Mouse (Mus musculus): ENCODE results near the gene Jak3.

The Jak3 gene

DNA sequence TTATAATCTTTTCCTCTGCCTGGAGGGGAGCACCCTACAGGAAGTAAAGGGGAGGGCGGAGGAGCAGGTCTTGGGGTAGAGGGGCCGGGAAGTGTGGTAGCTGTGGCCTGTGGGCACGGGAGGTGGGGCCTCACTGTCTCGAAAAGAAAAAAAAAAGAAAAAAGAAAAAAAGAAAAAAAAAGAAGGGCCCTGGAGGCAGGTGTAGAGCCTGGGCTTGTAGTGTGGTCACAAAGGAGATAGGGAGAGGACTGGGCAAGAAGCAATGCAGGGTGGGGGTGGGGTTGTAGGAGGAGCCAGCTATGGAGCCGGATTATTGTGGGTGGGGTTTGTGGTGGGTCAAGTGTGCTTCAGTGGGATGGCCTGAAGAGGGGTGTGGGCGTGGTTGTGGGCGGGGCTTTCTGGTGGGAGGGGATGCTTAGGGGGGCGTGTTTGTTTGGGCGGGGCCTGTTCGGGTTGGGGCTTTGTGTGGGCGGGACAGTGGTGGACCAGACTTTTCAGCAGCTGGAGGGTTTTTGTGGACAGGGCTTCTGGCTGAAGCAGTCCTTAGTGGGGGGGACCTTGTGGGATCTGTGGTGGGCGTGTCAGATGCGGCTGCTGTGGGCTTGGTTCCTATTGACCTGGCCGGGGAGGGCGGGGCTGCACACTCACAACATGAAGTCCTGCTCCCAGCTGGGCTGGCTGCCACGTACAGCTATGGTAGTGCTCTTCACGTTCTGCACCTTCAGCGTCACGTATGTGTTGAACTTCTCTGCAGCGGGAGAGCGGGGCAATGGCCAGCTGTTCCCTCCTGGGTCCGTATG lies 10.6 kb upstream of the Jak3 start:
- DNase-seq (ENCODE audit: low spot score), result no peak

DNA sequence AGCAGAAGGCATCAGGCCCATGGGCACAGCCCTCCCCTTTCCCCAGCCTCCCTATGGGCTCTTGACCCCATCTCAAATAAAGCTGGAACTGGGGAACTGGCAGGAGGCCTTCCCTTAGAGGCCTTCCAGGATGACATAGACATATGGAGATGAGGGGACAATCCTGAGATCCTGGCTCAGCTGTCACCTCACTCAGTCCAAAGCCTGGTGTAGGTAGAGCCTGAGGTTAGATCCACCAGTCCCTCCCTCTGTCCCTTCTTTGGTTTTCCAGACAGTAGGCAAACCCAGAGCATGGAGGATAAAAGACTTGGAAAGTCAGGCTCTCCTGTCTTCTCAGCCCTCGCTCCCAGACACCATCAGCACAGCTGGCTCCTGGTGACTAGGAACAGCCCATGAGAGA lies 9.2 kb upstream of the Jak3 start:
- no peak for DNase-seq (ENCODE audit: low spot score)

DNA sequence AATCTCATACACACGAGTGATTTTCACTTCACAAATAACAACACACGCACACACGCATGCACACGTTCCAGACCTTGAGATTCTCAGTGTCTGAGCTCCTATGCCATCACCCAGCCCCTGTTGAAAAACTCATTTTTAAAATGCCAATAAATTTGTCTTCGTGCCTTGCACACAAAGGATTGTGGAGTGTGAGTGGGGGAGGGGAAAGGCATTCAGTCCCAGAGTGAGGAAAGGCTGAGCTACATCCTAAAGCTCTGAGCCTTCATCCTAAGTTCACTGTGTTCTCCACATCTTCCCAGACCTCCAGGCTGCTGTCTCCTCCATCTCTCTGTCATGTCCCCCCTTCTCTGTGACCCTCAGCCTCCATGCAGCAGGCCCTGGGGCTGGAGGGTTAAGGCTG lies 8.8 kb upstream of the Jak3 start:
- DNase-seq (ENCODE audit: low spot score), result no peak

DNA sequence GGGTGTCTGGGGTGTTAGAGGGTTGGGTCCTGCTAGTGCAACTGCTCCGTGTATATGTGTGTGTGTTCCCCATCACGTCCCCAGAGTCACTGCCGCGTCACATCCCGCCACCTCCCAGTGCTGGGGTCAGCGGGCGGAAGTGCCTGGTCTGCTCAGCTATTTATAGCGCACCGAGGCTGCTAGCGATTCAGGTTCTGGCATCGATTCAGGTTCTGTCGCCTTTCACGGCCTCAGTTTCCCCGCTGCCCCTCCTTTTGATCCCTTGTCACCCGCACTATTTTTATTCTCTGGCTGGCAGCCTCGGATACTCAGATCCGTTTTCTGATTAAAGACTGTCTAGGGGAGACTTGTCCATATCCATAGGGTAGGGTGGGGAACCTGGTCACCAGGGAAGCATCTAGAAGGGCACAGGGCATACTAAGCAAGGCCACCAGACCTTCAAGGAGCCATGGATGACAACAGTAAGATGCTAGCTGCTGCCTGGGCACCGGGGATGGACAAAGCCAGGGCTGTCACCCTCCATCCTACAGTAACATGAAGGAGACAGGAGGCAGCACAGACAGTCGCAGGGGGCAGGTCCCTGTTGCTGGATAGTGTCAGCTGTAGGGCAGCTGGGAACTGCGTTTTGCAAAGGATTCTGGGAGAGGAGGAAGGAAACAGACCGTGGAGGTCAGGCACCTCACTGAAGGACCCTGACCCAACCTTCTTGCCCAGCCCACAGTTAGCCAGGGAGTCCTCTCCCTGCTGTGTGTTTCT lies 7.7 kb upstream of the Jak3 start:
- DNase-seq (ENCODE audit: low spot score), result no peak

DNA sequence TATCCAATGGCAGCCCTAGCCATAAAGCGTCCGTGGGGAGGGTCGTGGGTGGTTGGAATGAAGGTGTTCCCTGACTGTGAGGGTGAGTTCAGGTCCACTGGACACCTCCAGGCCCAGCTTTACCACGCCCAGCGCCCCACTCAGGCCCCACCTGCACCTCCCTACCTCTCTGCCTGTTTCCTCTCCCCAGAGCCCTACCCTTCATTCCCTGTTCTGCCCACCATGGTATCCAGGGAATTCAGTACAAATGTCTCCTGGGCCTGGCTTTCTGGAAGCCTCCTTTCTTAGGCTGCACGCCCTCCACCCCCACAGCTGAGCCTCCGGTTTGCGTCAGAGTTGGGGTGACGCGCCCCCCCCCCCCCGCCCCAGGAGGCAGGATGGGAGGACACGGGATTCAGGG lies 5.9 kb upstream of the Jak3 start:
- no peak for DNase-seq (ENCODE audit: low spot score)

DNA sequence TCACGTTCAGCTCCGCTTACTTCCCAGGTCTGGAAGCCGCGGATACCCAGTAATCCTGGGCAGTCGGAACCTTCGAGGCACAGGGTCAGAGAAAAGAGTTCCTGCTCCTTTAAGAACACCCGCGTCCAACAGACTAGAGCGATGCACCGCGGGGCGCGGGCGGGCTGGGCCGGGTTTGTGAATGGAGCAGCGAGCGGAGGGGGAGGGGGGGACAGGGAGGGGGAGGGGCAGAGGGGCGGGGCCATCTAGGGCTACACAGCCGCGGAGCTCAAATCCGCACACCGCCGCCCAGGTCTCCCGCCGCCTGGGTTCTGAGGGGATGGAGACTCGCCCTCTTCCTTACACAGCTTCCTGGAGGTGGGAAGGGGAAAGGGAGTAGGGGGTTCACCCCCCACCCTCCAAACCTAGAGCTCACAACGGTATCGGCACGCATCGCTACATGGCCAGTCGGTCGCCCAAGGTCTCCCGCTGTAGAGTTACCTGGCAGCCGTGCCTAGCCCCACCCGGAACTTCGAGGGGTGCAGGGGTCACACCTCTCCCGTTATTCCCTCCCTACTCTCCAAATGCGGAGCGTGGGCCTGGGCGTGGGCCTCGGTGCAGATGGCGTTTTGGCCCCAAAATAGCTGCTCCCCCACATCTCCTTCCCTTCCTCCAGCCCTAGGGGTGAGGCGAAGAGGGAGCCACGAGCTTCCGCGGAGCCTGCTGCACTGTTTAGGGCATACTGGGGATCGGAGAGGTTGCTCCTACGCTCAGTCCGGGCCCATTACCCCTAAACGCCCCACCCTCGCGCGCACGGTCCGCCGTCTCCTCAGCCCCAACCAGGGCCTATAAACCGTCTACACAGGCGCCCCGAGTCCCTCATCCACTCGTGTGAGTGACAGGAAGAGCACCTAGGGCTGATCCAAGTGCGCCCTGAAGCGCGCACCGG lies 5.2 kb upstream of the Jak3 start:
- DNase-seq (ENCODE audit: low spot score), result peak; percentile 61

DNA sequence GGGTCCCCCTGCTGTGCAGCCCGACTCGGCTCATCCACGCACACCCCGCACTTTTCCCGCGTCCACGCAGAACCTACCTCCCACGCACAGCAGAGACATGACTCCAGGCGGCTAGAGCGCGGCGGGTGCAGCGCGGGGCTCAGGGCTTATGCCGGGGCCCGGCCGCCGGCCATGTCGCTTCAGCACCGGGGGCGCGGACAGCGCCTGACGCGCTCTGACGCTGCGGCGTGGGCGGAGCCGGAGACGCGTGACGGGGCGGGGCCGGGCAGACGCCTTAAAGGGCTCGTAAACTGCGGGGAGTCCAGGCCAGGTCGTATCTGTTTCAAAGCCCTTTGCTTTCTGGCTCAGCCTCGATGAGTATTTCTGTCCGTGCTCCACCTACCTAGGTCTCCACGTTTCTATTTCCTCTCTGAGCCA lies 4.5 kb upstream of the Jak3 start, which contains the start of gene Unc13a:
Gene Unc13a (minus strand): TSS at position 209 of the 417 bp plus-strand sequence.
- peak; percentile 83 for DNase-seq (ENCODE audit: low spot score)

DNA sequence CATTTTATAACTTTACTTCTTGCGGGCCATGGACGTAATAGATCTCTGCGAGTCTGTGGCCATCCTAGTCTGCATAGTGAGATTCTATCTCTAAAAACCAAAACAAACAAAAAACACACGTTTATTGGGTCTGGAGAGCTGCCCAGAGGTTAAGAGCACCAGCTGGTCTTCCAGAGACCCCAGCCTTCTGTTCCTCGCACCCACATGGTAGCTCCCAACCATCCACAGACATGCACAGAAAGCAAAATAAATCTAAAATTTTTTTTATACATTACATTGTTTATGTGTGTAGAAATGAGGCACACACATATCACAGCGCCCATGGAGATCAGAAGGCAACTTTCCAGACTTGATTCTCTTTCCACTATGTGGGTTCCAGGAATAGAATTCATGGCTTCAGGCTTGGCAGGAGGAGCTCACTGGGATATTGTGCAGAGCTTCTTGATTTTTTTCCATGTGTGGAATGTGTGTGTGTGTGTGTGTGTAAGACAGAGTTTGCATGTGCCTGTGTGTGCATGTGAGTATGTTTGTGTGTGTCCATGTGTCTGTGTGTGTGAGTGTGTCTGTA lies 3.8 kb upstream of the Jak3 start:
- DNase-seq (ENCODE audit: low spot score), result peak; percentile 45

DNA sequence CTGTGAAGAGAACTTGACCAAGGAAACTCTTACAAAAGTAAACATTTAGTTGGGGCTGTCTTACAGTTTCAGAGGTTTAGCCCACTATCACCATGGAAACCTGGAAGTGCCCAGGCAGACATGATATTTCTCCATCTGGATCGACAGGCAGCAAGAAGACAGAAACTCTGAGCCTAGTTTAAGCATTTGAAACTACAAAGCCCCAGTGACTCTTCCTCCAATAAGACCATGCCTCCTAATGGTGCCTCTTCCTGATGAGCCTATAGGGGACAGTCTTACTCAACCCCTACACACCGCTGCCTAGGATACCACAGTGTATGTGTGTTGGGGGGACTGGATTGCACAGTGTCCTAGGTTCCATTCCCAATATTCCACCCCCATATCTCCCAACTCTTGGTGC lies 2.0 kb upstream of the Jak3 start:
- DNase-seq (ENCODE audit: low spot score), result peak; percentile 18

DNA sequence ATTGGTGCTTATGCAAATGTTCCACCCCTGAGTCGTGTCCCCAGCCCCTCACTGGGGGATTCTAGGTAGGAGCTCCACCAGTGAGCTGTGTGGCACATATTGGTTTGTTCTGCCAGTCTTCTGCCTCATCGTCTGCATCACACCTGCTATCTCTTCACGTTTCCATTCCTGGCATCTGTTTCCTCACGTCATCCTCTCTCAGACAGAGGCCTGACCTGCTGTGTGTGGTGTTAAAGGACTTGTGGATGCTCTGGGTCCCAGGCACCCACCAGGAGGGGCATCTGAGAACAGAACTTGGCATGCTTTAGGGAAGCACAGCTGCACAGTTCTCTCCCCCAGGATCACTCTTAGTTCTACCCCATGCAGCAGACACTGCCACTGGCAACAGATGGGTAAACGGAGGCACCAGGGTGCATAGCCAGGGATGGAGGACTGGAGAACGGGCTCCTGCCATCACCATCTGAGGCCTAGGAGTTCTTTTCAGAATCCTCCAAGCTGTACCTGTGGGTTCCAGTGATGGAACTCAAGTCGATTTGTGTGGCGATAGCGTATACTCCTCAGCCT lies 558 bp upstream of the Jak3 start:
- DNase-seq (ENCODE audit: low spot score), result no peak

DNA sequence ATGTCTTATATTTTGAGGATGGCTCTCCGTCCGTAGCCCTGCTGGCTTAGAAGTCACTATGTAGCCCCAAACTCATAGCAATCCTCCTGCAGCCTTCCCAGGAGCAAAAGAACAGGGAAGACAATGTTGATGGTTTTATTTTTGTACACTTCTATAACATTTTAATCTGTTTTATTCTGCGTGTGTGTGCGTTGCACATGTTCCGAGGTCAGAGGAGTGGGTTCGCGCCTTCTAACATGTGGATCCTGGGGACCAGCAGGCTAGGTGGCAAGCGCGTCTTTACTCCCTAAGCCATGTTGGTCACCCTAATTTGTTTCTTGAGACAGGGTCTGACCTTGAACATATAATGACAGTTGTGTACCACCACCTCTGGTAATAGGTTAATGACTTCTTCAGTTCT lies 707 bp downstream of the Jak3 start:
- no peak for DNase-seq (ENCODE audit: low spot score)

DNA sequence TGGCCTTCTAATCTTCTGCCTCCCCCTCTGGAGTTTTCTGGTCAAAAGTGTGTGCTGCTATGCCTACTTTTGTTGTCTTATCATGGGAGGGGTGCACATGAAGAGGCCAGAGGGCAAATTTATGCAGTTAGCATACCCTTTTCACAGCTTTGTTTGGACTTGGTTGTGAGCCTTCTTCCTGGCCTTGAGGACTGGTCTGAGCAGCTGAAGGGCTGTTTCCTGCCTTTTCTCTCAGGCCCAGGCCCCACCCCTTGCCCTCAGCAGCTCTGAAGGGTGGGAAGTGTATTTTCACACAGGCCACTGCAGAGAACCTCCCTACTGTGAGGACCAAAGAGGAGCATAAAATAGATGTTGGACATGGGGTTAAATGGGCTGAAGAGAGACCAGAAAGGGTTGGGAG lies 1.5 kb downstream of the Jak3 start:
- DNase-seq (ENCODE audit: low spot score), result no peak

DNA sequence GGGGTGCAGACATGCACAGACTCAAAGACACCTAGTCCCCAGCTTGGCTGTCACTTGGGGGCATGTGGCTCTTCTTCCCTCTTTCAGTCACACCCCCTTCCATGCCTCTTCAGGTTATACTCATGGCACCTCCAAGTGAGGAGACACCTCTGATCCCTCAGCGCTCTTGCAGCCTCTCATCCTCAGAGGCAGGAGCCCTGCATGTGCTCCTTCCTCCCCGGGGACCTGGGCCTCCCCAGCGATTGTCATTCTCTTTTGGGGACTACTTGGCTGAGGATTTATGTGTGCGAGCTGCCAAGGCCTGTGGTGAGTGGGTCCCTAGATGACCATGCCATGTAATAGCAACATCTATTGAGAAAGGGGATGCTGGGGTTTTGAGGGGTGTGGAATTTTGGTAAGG lies 2.1 kb downstream of the Jak3 start:
- no peak for DNase-seq (ENCODE audit: low spot score)

DNA sequence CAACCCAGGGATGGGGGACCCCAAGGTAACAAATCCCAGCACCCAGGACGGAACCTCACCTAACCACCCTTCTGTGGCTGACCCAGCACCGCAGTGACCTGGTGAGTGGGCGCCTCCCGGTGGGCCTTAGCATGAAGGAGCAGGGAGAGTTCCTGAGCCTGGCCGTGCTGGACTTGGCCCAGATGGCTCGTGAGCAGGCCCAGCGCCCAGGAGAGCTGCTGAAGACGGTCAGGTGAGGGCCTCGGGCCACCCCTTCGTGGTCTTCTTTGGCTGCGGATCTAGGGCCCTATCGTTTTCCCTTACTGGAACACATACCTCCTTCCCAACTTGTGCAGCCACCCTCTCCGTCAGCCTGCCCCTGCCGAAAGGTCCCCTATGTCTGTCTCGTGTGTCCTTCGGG lies 3.0 kb downstream of the Jak3 start:
- no peak for DNase-seq (ENCODE audit: low spot score)

DNA sequence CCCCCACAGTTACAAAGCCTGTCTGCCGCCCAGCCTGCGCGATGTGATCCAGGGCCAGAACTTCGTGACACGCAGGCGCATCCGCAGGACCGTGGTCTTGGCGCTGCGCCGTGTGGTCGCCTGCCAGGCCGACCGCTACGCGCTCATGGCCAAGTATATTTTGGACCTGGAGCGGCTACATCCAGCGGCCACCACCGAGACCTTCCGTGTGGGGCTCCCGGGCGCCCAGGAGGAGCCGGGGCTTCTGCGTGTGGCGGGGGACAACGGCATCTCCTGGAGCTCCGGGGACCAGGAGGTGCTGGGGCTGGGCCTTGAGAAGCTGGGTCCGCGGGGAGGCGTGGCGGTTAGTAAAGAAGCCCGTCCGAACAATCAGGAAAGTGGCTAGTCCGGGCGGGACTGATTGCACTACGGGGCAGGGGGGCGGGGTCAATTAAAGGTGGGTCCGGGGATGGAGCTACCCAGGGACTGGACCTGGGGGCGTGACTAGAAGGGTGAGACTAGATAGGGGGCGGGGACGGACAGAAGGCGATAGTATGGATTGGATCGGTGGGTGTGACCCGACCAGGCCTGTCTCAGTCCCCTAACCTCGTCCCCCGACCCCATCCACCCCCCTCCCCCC lies 3.6 kb downstream of the Jak3 start:
- DNase-seq (ENCODE audit: low spot score), result no peak

DNA sequence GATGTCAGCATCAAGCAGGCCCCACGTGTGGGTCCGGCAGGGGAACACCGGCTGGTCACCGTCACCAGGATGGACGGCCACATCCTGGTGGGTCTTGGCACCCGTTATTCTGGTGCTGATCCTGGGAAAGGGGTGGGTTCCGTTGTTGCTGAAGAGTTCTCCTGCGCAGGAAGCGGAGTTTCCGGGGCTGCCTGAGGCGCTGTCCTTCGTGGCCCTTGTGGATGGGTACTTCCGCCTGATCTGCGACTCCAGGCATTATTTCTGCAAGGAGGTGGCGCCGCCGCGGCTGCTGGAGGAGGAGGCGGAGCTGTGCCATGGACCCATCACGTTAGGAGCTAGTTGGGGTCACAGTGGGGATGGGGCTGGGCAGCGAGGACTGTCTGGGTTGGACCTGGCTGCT lies 4.4 kb downstream of the Jak3 start:
- no peak for DNase-seq (ENCODE audit: low spot score)

DNA sequence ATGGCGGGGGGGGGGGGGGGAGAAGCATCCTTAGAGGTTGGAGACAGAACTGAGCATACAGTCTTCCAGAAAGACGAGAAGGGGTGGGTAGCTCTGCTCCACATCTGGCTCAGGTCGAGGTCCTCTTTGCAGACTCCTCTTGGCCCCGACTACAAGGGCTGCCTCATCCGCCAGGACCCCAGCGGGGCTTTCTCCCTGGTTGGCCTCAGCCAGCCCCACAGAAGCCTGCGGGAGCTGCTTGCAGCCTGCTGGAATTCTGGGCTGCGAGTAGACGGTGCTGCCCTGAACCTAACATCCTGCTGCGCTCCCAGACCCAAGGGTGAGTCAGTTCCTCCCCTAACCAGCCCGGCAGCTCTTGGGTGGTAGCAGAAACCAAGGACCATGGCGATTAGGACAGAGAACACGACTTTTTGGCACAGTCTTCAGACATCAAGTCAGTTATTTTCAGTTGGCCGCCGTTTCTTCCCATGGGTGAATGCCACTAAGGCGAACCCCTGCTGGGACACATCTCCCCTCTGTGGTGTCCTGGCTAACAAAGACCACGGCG lies 5.3 kb downstream of the Jak3 start:
- DNase-seq (ENCODE audit: low spot score), result no peak

DNA sequence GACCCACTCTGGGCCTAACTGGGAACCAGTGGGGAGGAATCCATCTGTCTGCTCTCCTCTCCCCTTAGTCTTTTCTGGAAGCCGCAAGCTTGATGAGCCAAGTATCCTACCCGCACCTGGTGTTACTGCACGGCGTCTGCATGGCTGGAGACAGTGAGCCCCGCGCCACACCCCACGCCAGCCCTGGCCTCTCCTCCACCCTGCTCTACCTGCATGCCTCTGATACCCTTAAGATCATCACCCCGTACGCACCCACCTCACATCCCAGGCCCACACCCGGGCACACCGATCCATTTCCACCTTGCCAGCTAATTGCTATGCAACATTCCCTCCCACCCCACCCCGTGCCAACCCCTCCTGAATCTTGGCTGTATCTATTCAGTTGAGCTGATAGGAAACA lies 6.7 kb downstream of the Jak3 start:
- DNase-seq (ENCODE audit: low spot score), result no peak

DNA sequence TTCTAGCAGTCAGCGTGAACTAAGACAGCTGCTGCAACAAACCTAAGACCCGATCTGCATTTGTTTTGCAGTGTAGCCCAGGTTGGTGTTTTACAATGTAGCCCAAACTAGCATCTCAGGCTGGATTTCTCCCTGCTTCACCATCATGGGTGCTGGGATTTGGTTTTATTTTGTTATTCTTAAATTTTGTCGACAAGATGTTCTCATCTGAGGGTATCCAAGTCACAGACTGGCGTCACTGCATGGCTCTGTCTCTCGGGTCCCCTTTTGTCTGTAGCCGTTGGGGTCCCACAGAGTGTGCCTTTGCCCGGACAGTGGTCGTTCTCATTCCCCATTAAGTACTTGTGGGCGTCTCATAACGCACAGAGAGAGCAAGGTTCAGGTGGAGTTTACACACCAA lies 8.6 kb downstream of the Jak3 start:
- no peak for DNase-seq (ENCODE audit: low spot score)

DNA sequence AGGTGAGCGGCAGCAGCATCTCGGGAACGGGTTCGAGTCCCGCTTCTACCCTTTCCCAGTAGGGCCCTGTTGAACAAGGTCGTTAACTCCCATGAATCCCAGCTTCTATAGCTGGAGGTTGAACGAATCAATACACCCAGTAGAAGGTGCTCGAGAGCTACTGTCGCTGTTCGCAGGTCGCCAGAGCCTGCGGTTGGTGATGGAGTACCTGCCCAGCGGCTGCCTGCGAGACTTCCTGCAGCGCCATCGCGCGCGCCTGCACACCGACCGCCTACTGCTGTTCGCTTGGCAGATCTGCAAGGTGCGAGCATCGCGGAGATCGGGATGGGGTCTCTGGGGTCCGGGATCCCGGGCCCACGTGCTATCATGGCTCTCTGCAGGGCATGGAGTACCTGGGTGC lies 9.5 kb downstream of the Jak3 start:
- DNase-seq (ENCODE audit: low spot score), result no peak

DNA sequence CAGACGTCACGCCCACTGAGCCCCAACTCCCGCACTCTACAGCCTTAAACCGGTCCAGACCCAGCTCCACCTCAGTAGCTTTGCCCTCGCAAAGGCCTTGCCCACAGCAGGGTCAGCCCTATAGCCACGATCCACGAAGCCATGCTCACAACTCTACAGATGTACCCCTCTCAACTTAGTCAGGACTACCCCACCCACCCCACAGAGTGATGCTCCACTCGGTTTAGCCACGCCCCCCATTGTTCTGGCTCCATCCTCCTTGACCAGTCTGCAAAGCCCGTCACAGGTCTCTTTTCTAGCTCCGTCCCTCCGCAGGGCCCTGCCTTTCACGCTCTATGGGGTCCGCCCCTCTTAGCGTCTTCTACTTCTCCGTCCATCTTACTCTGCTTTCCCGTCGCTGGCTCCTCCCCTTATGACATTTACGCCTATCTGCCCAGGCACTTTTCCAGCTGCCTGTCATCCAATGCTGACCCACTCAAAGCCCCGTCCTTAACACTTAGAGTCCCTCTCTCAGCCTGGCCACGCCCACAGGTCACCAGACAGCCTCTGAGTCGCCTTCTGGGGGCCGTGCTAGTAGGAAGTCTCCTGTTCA lies 10.1 kb downstream of the Jak3 start:
- no peak for DNase-seq (ENCODE audit: low spot score)

Data from adipocyte (in vitro differentiated cells).